Mouse (Mus musculus): ENCODE measurements around the gene Ethe1. TPM values are rescaled to one million over a fixed set of nuclear protein-coding genes. Genes with fewer than 3 reads are reported as not detected.

The Ethe1 gene
- polyA plus RNA-seq (2015; fragmentation: Nextera tagmentation; extraction: Ambion mirVana) = 27.4 and 27.5 TPM in 2 replicates

GRCm38 (mm10) chr7:24587330-24588105 lies at the start of gene Ethe1, which contains the start of gene Zfp575:
Gene Ethe1 (plus strand): TSS chr7:24587543.
Gene Zfp575 (minus strand): TSS chr7:24587641.
- peak within 1 kb of the TSS; percentile 54 for H3K4me3 ChIP-seq
- peaks cover 18% of the 10 kb centered on the region for H3K4me1 ChIP-seq (replicated peaks)
- ATAC-seq (ENCODE audit: low FRiP score, low read depth) = peak; percentile 80
- H3K4me2 ChIP-seq = peak within 1 kb of the TSS; percentile 60
- WGBS = 6% methylated on average over 30 of the region's 30 CpGs
- peak within 1 kb of the TSS; percentile 66 for H3K27ac ChIP-seq (replicated peaks)
- H3K27me3 ChIP-seq = peaks cover 19% of the 10 kb centered on the region
- no peaks in the 10 kb centered on the region for H3K9me3 ChIP-seq
- peak within 1 kb of the TSS; percentile 83 for H3K9ac ChIP-seq
- no peaks in the 10 kb centered on the region for H3K36me3 ChIP-seq

GRCm38 (mm10) chr7:24537591-24537990 lies 49.8 kb upstream of the Ethe1 start:
- peaks cover 25% of the 10 kb centered on the region for H3K36me3 ChIP-seq
- H3K4me1 ChIP-seq (replicated peaks) = peaks cover 23% of the 10 kb centered on the region
- H3K9ac ChIP-seq = no peak overlapping the region
- no peak overlapping the region for H3K4me3 ChIP-seq
- H3K4me2 ChIP-seq = no peak overlapping the region
- ATAC-seq (ENCODE audit: low FRiP score, low read depth) = no peak
- H3K9me3 ChIP-seq = no peaks in the 10 kb centered on the region
- 79% methylated on average over 5 of the region's 5 CpGs for WGBS
- no peak overlapping the region for H3K27ac ChIP-seq (replicated peaks)
- no peaks in the 10 kb centered on the region for H3K27me3 ChIP-seq

GRCm38 (mm10) chr7:24538154-24538553 lies 49.2 kb upstream of the Ethe1 start:
- no peak overlapping the region for H3K9ac ChIP-seq
- no peak overlapping the region for H3K4me3 ChIP-seq
- WGBS = 32% methylated on average over 5 of the region's 5 CpGs
- H3K36me3 ChIP-seq = peaks cover 25% of the 10 kb centered on the region
- no peaks in the 10 kb centered on the region for H3K9me3 ChIP-seq
- H3K4me2 ChIP-seq = no peak overlapping the region
- H3K27ac ChIP-seq (replicated peaks) = no peak overlapping the region
- no peaks in the 10 kb centered on the region for H3K27me3 ChIP-seq
- peaks cover 19% of the 10 kb centered on the region for H3K4me1 ChIP-seq (replicated peaks)
- ATAC-seq (ENCODE audit: low FRiP score, low read depth) = no peak

GRCm38 (mm10) chr7:24538701-24539100 lies 48.6 kb upstream of the Ethe1 start:
- Histone ChIP-seq H3K4me3 (no peak overlapping the region), H3K9me3 (no peaks in the 10 kb centered on the region), H3K27me3 (no peaks in the 10 kb centered on the region), H3K9ac (no peak overlapping the region), H3K36me3 (peaks cover 20% of the 10 kb centered on the region), H3K27ac (replicated peaks) (no peak overlapping the region), H3K4me1 (replicated peaks) (peaks cover 14% of the 10 kb centered on the region), H3K4me2 (no peak overlapping the region)
- no peak for ATAC-seq (ENCODE audit: low FRiP score, low read depth)
- 77% methylated on average over 5 of the region's 5 CpGs for WGBS

GRCm38 (mm10) chr7:24539686-24540085 lies 47.7 kb upstream of the Ethe1 start:
- H3K27me3 ChIP-seq = no peaks in the 10 kb centered on the region
- no peak overlapping the region for H3K27ac ChIP-seq (replicated peaks)
- peaks cover 12% of the 10 kb centered on the region; the same call in 1 of the 2 replicates for H3K36me3 ChIP-seq
- ATAC-seq (ENCODE audit: low FRiP score, low read depth) = no peak
- H3K4me3 ChIP-seq = no peak overlapping the region
- no peak overlapping the region for H3K4me2 ChIP-seq
- peaks cover 4% of the 10 kb centered on the region for H3K4me1 ChIP-seq (replicated peaks)
- no peaks in the 10 kb centered on the region for H3K9me3 ChIP-seq
- no peak overlapping the region for H3K9ac ChIP-seq
- WGBS = 94% methylated on average over 4 of the region's 4 CpGs

- peaks cover 17% of the 10 kb centered on the region for H3K4me1 ChIP-seq (replicated peaks)
- H3K9ac ChIP-seq = no peak overlapping the region
- 89% methylated on average over 2 of the region's 2 CpGs for WGBS
- no peaks in the 10 kb centered on the region for H3K9me3 ChIP-seq
- no peaks in the 10 kb centered on the region for H3K27me3 ChIP-seq
- H3K27ac ChIP-seq (replicated peaks) = no peak overlapping the region
- H3K4me3 ChIP-seq = no peak overlapping the region
- 0 out of 2 replicates have a peak, but pooled peaks cover 3% of the 10 kb centered on the region for H3K36me3 ChIP-seq
- H3K4me2 ChIP-seq = no peak overlapping the region
- no peak for ATAC-seq (ENCODE audit: low FRiP score, low read depth)
Measured at GRCm38 (mm10) chr7:24544506-24544905, 42.8 kb upstream of the Ethe1 start.

GRCm38 (mm10) chr7:24546068-24546614 lies 41.2 kb upstream of the Ethe1 start, which contains the start of the genes Pinlyp and Xrcc1:
Gene Pinlyp (minus strand): TSS chr7:24546118.
Gene Xrcc1 (plus strand): TSS chr7:24546289.
- Histone ChIP-seq H3K27ac (replicated peaks) (peak within 1 kb of the TSS; percentile 72), H3K4me1 (replicated peaks) (peaks cover 17% of the 10 kb centered on the region), H3K27me3 (no peaks in the 10 kb centered on the region), H3K36me3 (0 out of 2 replicates have a peak, but pooled peaks cover 3% of the 10 kb centered on the region), H3K9ac (peak within 1 kb of the TSS; percentile 88), H3K9me3 (no peaks in the 10 kb centered on the region), H3K4me2 (peak within 1 kb of the TSS; percentile 64), H3K4me3 (peak within 1 kb of the TSS; percentile 75)
- ATAC-seq (ENCODE audit: low FRiP score, low read depth) = peak; percentile 1; the same call in 1 of the 2 replicates
- WGBS = 40% methylated on average over 13 of the region's 13 CpGs

- H3K9me3 ChIP-seq = no peaks in the 10 kb centered on the region
- under 1% methylated on average over 57 of the region's 57 CpGs for WGBS
- no peaks in the 10 kb centered on the region for H3K27me3 ChIP-seq
- H3K4me1 ChIP-seq (replicated peaks) = peaks cover 17% of the 10 kb centered on the region
- 0 out of 2 replicates have a peak, but pooled peaks cover 3% of the 10 kb centered on the region for H3K36me3 ChIP-seq
- peak overlapping the region; percentile 75 for H3K4me3 ChIP-seq
- H3K9ac ChIP-seq = peak overlapping the region; percentile 88
- ATAC-seq (ENCODE audit: low FRiP score, low read depth) = peak; percentile 97
- H3K27ac ChIP-seq (replicated peaks) = peak overlapping the region; percentile 72
- H3K4me2 ChIP-seq = peak overlapping the region; percentile 64
Measured at GRCm38 (mm10) chr7:24546634-24547389, 40.5 kb upstream of the Ethe1 start.

GRCm38 (mm10) chr7:24547534-24548036 lies 39.8 kb upstream of the Ethe1 start:
- Histone ChIP-seq H3K4me2 (peak overlapping the region; percentile 64), H3K9me3 (no peaks in the 10 kb centered on the region), H3K4me3 (peak overlapping the region; percentile 75), H3K4me1 (replicated peaks) (peaks cover 17% of the 10 kb centered on the region), H3K27ac (replicated peaks) (no peak overlapping the region), H3K36me3 (peaks cover 8% of the 10 kb centered on the region), H3K9ac (peak overlapping the region; percentile 88), H3K27me3 (no peaks in the 10 kb centered on the region)
- 27% methylated on average over 13 of the region's 13 CpGs for WGBS
- ATAC-seq (ENCODE audit: low FRiP score, low read depth) = no peak

- Histone ChIP-seq H3K9me3 (no peaks in the 10 kb centered on the region), H3K4me3 (no peak overlapping the region), H3K27me3 (no peaks in the 10 kb centered on the region), H3K9ac (no peak overlapping the region), H3K27ac (replicated peaks) (no peak overlapping the region), H3K4me2 (no peak overlapping the region), H3K36me3 (peaks cover 11% of the 10 kb centered on the region), H3K4me1 (replicated peaks) (peaks cover 10% of the 10 kb centered on the region)
- no peak for ATAC-seq (ENCODE audit: low FRiP score, low read depth)
- 91% methylated on average over 12 of the region's 12 CpGs for WGBS
Measured at GRCm38 (mm10) chr7:24551985-24552759, 35.2 kb upstream of the Ethe1 start.

GRCm38 (mm10) chr7:24555786-24556185 lies 31.6 kb upstream of the Ethe1 start:
- Histone ChIP-seq H3K9me3 (no peaks in the 10 kb centered on the region), H3K4me2 (no peak overlapping the region)
- no peak for ATAC-seq (ENCODE audit: low FRiP score, low read depth)

More at GRCm38 (mm10) chr7:24555786-24556185, 31.6 kb upstream of the Ethe1 start:
- Histone ChIP-seq H3K27me3 (no peaks in the 10 kb centered on the region), H3K27ac (replicated peaks) (no peak overlapping the region), H3K4me3 (no peak overlapping the region), H3K36me3 (peaks cover 8% of the 10 kb centered on the region), H3K4me1 (replicated peaks) (no peaks in the 10 kb centered on the region), H3K9ac (no peak overlapping the region)
- WGBS = 91% methylated on average over 10 of the region's 10 CpGs

Measured in hindbrain, embryonic 15.5 days (tissue).